Mouse (Mus musculus): ENCODE results near the gene Ccdc191.

Ccdc191 gene

DNA sequence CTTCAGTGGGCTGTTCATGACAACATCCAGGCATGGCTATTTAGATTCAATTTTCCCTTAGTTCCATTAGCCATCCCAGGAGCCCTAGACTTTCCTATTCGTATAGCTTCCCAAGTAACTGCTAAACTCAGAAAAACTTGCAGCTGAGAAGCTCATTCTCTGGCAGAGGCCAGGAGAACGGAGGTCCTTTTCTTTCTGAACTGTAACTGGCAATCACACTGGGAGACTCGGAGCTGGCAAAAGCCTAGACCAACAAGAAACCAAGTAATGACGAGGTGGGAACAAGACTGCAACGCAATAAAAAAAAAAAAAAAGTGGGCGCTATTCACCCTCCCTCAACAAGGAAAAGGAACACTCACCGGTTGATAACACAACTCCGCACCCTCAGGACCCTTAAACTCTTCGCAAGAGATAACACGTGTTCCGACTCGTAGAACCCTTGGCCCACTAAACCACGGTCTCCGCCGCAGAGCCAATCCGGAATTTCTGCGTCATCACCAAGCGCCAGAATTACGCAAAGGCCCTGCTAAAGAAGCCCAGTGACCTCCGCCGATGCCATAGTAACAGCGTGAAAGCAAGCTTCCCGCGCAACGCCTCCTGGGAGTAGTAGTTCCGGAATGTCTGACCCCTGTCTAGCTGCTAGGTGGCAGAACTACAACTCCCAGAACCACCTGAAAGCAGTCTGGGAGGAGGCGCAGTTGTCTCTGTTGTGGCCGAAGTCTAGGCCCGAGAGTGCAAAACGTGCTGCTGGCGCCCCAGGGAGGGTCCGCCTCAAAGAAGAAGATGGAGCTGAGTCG, at the start of gene Ccdc191:
Gene Ccdc191, plus strand, starts transcription at position 593 of the 797 bp plus-strand sequence.
- peak; percentile 100 for DNase-seq

DNA sequence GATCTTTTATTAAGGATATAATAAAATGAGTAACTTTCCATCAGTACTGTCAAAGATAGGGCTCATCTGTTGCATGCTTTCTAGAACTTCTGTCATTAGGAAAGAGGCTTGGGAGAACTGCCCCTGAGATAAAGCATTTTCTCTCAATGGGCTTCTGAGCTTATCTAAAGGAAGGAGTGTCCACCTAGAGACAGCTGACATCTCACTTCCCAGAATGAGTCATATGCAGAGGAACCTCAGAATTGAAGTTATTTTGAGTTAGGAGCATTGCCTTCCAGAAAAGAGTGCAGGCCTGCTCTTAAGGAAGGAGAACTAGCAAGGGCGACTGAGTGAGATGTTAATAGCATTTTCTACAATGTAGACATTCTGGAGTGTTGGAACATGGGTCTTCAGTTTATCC, 48.4 kb upstream of the Ccdc191 start:
- DNase-seq: no peak

DNA sequence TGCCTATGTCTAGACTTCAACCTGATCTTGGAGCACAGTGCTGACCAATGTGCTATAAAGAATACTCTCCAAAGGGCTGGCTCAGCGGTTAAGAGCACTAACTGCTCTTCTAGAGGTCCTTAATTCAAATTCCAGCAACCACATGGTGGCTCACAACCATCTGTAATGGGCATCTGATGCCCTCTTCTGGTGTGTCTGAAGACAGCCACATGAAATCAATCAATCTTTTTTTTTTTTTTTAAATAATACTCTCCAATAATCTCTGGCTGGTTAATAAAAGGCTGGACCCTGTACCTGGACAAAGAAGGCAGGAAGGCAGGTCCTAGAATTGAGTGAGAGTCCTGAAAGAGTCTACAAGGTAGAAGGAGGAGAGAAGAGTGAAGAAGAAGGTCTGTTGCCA, 39.8 kb upstream of the Ccdc191 start:
- no peak for DNase-seq

DNA sequence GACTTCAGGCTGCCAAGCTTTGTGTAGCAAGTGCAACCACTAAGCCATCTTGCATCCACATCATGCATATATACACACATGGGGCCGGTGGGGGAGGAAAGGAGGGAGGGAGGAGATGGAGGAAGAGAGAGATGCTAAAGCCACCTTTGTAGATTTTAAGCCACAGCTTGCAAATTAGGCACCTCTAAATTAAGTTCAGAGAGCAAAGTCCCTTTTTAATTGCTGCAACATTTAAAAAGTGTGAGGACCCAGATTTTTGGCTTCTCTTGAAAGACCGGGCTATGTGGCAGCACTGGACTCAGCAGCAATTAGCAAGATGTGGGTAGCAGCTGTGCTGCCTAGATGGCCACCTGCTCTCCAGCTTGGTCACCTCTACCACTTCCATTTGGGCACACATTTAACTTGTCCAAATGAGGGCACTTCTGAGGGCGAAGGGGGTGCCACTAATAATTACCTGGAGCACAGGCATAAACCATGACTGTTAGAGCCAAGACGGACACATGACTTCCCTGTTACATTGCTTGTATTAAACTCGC, 30.6 kb upstream of the Ccdc191 start:
- no peak for DNase-seq

DNA sequence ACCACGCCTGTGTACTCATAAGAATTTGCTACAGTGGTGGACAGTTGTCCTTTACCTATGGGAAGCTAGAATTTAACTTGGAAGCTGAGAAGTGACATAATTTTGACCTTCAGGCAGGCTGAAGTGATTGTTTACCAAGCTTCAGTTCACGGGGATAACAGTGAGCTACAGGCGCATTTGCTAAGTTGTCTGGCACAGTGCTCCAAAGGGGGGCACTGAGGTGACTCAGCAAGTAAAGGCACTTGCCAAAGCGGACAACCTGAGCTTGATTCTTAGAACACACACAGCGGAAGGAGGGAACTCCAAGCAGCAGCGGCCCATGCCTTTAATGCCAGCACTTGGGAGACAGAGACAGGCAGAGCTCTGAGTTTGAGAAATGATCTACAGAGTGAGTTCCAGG, 29.0 kb upstream of the Ccdc191 start:
- DNase-seq: no peak

DNA sequence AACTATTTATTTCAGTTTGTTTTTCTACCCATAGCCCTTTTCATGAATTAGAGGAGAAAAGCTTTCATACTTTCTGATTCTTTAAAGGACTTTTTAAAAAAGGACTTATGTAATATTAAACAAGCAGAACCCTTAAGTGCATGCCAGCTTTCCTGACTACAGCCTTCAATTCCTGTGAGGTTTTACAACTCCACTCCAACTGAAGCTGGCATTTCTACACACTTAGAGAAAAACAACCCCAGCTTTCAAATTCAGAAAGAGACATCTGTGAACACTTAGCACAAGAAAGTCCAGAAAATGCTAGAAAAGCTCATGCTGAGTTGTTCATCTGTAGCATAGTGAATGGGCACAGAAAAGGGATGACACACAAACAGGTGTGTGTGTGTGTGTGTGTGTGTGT, 19.8 kb upstream of the Ccdc191 start:
- no peak for DNase-seq

DNA sequence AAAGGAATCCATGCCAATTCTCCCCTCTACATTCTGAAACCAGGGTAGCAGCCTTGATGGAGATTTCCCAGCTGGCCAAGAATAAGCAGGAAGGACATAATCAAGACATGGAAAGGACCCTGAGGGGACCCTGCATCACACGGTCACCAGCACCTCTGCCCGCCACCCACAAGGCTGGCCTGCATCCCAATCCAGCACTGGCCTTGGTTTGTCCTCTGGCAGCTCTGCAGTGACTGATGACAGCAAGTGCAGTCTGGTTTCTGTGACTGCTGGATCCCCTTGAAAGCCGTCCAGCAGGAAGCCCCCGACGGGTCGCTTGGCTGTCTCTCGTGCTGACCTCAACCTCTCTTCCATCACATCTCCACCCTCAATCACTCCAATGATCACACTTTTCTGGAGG, 18.2 kb upstream of the Ccdc191 start:
- DNase-seq: no peak

DNA sequence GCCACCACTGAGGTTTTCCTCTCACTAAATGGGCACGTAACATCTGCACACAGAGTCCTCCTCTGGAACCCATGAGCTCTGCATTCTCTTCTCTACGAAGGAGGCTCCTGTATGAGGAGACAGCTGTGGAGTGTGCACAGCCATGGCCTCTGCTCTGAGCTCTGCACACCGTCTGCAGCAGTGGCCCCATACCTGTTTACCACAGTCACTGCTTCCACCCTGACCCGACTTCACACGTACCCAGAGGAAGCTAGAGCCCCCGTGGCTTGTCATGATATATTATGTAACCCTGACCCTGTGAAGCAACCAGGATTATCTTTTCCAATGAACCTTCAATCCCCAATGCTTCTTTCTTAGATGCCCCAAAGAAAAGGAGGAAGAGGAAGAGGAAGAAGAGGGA, 9.8 kb upstream of the Ccdc191 start:
- DNase-seq: no peak

DNA sequence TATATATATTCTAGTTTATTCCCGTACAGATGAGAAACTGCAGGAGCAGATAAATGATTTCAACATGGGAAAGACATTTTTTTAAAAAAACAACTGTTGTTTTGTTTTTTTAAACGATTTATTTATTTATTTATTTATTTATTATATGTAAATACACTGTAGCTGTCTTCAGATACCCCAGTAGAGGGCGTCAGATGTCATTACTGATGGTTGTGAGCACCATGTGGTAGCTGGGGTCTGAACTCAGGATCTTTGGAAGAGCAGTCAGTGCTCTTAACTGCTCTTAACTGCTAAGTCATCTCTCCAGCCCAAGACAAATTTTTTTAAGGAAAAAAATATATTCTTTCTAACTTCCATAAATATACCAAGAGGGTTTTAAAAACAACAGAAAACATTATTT, 8.0 kb upstream of the Ccdc191 start:
- no peak for DNase-seq

DNA sequence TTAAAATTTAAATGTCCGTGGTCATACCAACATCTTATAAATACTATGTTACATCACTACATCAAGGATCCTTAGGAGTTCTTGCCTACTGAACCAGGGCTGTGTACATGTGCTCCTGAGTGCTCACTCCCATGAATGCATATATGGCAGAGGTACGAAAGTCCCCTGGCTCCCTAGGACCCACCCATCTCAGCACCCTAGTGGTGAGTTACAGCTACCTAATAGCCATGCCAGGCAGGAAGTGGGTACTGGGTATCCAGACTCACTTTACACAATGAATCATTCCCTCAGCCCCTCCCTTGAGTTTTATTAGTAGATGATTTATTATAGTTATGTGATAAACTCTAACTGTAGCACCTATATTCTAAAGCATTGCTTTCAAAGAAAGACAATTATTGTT, 7.3 kb upstream of the Ccdc191 start:
- DNase-seq: no peak

DNA sequence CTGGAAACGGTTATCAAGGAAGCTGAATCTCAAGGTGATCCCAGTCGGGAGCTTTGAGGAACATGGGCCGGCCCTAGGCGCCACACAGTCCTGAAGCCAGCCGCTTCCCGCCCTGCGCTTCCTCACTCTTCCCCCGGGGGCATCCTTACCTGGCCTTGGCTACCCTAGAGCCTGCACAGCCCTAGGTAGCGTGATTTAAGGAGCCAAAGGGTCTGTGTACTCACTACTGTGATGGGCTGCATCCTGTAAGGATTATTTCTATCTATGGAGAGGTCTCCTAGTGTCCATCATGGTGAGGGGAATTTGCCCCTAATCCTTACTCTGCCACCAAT, 371 bp downstream of the Ccdc191 start:
- no peak for DNase-seq

DNA sequence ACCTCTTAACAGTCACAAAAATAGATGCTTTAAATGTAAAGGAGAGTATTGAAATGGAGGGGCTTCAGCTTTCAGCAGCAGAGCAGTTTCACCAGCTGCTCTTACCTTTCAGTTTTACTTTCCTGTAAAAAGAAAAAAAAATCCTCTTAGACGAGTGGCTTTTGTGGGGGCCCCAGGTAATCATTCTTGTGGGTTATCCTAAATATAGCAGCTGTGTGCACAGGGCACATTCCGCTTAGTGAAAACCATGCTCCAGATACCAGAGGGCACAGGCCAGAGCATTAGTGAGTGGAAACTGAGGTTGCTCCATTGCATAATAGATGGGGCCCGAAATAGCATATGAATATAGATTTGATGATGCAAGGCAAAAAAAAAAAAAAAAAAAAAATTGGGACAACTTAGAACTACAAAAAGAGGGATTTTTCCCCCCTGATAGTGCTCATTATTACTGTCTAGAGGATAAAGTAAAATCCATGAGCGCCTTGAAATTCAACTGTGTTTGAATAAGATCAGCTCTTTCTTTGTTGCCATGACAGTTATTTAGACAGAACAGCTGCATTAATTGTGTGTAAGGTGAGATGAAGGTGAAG, 1.2 kb downstream of the Ccdc191 start:
- DNase-seq: no peak

DNA sequence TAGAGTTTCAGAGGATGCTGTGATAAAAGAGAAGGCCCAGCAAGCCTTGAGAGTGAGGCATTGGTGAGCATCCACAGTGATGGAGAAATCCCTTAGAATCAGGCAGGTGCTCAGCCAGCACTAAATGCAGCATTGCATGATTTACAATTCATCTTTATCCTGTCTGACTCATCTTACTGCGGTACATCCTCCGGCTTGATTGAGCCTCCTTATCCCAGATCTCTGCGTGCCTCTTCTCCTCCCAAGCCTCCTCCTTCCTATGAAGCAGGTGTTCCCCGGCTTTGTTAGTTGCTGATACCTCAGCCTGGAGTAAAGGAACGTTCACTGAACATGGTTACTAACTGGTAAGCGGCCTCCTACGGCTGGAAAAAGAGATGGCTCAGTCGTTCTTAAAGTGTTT, 4.9 kb downstream of the Ccdc191 start:
- no peak for DNase-seq

DNA sequence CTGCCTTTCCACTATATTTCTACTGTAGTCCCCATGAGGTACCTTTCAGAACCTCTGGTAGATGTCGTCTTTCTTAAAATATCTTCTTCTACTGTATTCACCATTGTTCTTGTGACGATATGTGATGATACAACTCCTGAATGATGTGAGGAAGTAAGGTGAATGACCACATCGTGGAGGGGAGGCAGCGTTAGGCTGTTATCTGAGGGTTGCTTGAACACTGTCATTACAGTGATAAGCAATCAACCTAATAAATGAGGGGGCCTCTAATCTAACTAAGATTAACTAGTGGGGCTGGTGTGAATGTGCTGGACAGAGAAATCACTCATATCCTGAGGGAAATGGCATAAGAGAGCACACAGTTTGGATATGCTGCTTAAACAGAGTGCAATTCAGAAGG, 10.5 kb downstream of the Ccdc191 start:
- no peak for DNase-seq

DNA sequence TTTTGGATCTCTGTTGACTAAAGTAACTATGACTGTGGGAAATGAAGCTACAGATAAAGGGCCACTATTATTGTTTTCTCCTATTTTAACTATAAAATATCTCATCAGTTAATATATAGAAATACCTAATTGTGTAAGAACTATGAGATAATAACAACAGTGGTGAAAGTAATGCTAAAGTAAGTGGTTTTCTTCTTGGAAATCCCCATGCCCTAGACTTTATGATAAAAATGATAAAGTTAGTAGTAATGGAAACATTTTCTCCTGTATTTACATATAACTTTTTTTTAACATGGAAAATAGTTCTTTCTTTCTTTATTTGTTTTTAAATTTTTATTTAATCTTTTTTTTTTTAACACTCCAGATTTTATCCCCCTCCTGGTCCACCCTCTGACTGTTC, 11.0 kb downstream of the Ccdc191 start:
- DNase-seq: no peak

DNA sequence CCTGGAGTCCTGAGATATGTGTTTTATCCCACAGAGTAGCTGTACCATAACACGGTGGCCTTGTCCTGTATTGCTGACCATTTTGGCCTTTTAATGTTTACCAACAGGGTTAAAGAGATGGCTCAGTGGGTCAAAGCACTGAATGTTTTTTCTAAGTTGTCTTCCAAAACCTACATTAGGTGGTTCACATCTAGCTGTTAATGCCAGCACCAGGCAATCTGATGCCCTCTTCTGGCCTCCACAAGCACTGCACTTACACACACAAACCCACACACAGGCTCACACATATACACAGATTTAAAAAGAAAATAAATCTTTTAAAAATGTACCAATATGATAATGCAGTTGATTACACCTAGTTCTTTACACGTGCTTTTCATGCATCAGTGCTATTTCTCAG, 19.3 kb downstream of the Ccdc191 start:
- DNase-seq: peak in 1 of 2 experiments; percentile 13

DNA sequence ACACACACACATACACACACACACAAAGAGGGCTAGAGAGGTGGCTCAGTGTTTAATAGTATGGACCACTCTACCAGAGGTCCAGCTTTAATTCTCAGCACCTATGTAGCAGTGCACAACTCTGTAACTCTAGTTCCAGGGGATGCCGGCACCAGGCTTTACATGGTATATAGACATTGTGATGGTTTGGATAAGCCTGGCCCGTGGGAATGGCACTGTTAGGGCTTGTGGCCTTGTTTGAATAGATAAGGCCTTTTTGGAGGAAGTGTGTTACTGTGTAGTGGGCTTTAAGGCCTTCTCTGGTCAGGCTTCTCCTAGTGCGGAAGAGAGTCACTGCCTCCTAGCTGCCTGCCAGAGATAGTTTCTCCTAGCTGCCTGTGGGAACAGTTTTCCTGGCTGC, 29.3 kb downstream of the Ccdc191 start:
- DNase-seq: no peak

DNA sequence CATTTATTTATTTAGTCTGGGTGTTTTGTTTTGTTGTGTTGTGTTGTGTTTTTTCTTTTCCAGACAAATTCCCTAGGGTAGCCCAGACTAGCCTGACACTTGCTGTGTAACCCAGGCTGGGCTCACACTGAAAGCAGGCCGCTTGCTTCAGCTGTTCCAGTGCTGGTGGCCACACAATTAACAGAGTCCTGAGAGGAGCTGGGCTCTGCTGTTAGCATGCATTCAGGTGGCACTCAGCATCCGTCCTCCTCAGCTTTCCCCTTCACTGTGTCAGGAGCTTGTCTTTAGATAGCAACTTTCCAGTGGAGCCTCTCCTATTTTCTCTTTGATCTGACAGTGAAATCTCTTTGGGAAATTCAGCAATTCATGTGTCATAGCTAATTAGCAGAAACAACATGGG, 32.4 kb downstream of the Ccdc191 start:
- DNase-seq: no peak

DNA sequence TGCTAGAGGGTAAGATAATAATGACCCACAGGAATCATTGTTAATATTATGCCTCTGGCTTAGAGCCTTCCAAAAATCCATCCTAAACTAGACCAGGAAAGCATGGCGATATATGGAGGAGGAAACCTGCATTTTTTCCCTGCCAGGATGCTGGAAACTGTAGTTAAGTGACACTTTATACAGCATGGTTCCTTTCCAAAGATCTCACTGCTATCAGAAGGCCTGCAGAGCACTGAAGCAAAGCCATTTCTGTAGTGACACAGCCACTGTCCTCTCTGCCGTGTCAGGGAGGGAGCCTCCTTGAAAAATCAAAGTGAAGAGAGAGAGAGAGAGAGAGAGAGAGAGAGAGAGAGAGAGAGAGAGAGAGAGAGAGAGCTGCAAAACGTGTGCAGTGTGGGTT, 33.0 kb downstream of the Ccdc191 start:
- DNase-seq: no peak

DNA sequence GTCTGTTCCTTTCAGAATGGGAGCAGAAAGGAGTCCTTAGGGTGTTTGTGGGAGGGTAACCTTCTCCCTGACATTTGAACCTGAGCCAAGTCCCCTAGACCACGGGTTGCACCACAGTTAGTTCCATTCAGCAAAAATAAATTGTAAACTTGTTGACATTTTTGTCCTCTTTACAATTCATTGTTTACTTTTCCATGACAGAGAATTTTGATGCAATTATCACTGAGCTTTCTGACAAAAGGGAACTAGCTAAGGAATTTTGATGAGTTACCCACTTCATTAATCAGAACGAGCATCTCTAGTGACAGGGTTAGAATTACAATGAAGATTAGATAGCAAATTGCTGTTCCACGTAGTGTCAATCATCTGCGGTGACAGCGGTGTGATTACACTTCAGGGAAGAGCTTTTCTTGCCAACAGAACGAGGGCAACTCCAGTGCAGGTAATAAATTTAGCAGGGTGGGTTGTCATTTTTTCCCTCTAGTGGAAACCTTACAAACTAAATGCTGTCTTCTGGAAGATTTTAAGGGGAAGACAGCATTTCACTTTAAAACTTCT, 35.5 kb downstream of the Ccdc191 start:
- no peak for DNase-seq

DNA sequence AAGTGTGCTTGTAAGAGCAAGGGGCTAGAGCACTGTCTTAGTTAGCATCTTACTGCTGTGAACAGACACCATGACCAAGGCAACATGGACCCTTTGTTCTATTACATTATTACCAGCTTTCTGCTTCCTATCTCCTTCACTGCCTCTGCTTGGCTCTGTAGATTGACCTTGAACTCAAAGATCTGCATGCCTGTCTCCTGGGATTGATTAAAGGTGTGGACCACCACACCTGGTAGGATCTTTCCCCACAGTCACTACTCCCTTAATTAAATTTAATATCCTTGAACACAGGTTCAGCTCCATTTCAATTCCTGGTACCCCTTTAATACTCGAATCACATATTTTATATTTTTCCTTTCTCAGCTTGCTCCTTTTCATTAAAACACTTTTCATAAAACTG, 36.2 kb downstream of the Ccdc191 start:
- DNase-seq: no peak

DNA sequence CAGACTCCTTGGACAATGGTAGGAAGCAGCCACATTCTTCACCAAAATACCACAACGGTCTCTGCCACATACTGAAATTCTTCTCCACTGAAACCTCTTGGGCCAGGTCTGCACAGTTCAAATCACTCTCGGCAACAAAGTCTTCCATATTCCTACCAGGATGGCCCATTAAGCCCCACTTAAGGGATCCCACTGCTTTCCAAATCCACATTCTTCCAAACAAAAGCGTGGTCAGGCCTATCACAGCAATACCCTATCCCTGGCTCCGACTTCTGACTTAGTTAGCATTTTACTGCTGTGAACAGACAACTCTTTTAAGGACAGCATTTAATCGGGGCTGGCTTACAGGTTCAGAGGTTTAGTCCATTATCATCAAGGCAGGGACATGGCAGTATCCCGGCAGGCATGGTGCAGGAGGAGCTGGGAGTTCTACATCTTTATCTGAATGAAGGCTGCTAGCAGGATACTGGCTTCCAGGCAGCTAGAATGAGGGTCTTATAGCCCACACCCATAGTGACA, 36.8 kb downstream of the Ccdc191 start, which contains the start of gene Qtrt2:
Gene Qtrt2, minus strand, starts transcription at position 469 of the 519 bp plus-strand sequence.
- no peak for DNase-seq

DNA sequence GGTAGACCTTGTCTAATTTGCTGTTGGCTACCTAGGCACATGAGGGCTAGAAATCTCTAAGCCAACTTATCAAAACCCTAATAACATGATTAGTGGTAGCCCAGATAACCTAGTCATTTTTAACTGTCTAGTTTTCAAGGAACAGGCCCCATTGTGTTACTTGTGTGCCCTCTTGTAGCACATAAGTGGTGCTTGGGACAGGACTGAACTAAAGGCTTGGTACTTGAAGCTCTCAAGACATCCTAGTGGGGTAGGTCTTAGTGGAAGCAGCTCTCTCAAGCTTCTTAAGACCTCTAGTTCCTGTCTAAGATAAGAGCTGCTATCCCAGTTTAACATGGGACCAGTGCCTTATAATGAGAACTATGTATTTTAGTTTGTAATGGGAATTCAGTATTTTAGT, 41.0 kb downstream of the Ccdc191 start:
- no peak for DNase-seq

DNA sequence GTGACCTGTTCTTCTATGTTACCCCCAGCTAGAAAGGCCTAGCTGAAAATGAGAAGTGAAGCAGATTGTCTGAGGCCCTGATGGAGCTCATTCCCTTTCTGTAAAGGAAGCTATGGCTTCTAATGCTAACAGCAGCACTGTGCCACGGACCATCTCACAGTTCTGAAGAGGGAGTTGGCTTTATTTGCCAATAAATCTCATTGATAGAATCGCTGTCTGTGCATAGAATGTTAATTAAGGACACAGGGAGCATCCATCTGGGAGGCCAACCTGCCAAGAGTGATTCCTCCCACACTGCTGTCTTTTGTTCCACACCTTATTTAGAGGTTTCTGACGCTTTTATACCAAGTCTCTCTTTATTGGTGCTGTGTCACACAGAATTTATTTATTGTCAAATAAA, 41.9 kb downstream of the Ccdc191 start:
- no peak for DNase-seq

All from kidney, postnatal 25 days (tissue).